Mouse (Mus musculus) lung, adult 2 months (tissue): ENCODE results near the gene Hcar2.

Experiments used
- CTCF ChIP-seq: fragments of 200-500 bp; IDR thresholded peaks from 2 replicates; pipeline ENCODE4 v1.5.1; 2011; ENCODE audit warnings: mild to moderate bottlenecking, low read length, control low read depth; ENCODE audit not compliant: insufficient read depth
- POLR2A ChIP-seq: fragments of 200-500 bp; IDR thresholded peaks from 2 replicates; pipeline ENCODE4 v1.6.1; 2011; ENCODE audit warnings: low read depth, mild to moderate bottlenecking, control low read depth, low read length, borderline replicate concordance; ENCODE audit errors: extremely low read depth

- TF ChIP-seq CTCF (no peak), POLR2A (no peak)
Measured at GRCm38 (mm10) chr5:123837371-123837770, 27.9 kb downstream of the Hcar2 start.
